Mouse (Mus musculus): ENCODE data around the gene Fscn2. TPM values are rescaled to one million over a fixed set of nuclear protein-coding genes. Genes with fewer than 3 reads are reported as not detected.
A peak's percentile ranks its signal among the peaks of the same experiment; 100 is the strongest.
"Not testable (repeated sequence)": the region's sequence is repeated elsewhere in the genome, so short reads cannot be mapped to it uniquely, and the experiment has no call there.

Fscn2 gene
- total RNA-seq, 2 experiments from 2014 or later, result 0.16 to 0.39 TPM

GRCm38 (mm10) chr11:120344310-120344920, 16.9 kb upstream of the Fscn2 start:
- peak; percentile 3 for DNase-seq
- intact Hi-C loops (cut with DNase I; ENCODE audit: low total_unique reads), result no loop called here

- DNase-seq, result peak; percentile 7
- intact Hi-C loops (cut with DNase I; ENCODE audit: low total_unique reads), result no loop called here
Measured at GRCm38 (mm10) chr11:120345067-120345681, 16.2 kb upstream of the Fscn2 start.

GRCm38 (mm10) chr11:120346383-120347034, 14.8 kb upstream of the Fscn2 start:
- intact Hi-C loops (cut with DNase I; ENCODE audit: low total_unique reads), result not testable (repeated sequence)
- peak; percentile 2 for DNase-seq

- peak; percentile 3 for DNase-seq
- intact Hi-C loops (cut with DNase I; ENCODE audit: low total_unique reads), result no loop called here
Measured at GRCm38 (mm10) chr11:120347301-120347700, 14.0 kb upstream of the Fscn2 start.

GRCm38 (mm10) chr11:120347791-120348683, 13.3 kb upstream of the Fscn2 start, which contains the start of gene Actg1:
Actg1 (minus strand) TSS chr11:120348542.
- intact Hi-C loops (cut with DNase I; ENCODE audit: low total_unique reads), result no loop called here
- peak; percentile 89 for DNase-seq

- intact Hi-C loops (cut with DNase I; ENCODE audit: low total_unique reads), result no loop called here
- peak; percentile 74 for DNase-seq
Measured at GRCm38 (mm10) chr11:120348684-120349370, 12.5 kb upstream of the Fscn2 start.

GRCm38 (mm10) chr11:120349371-120349985, 11.9 kb upstream of the Fscn2 start:
- DNase-seq, result peak; percentile 33
- intact Hi-C loops (cut with DNase I; ENCODE audit: low total_unique reads), result no loop called here

GRCm38 (mm10) chr11:120349986-120350702, 11.2 kb upstream of the Fscn2 start:
- peak; percentile 94 for DNase-seq
- intact Hi-C loops (cut with DNase I; ENCODE audit: low total_unique reads), result no loop called here

- intact Hi-C loops (cut with DNase I; ENCODE audit: low total_unique reads), result no loop called here
- DNase-seq, result peak; percentile 29
Measured at GRCm38 (mm10) chr11:120350711-120351110, 10.6 kb upstream of the Fscn2 start.

GRCm38 (mm10) chr11:120351250-120352092, 9.9 kb upstream of the Fscn2 start:
- peak; percentile 18 for DNase-seq
- intact Hi-C loops (cut with DNase I; ENCODE audit: low total_unique reads), result no loop called here

GRCm38 (mm10) chr11:120352093-120352350, 9.3 kb upstream of the Fscn2 start:
- intact Hi-C loops (cut with DNase I; ENCODE audit: low total_unique reads), result not testable (repeated sequence)

GRCm38 (mm10) chr11:120352571-120353290, 8.6 kb upstream of the Fscn2 start:
- intact Hi-C loops (cut with DNase I; ENCODE audit: low total_unique reads), result no loop called here
- peak; percentile 35 for DNase-seq

More at GRCm38 (mm10) chr11:120352093-120352350, 9.3 kb upstream of the Fscn2 start:
- not testable (repeated sequence) for DNase-seq

- peak; percentile 87 for DNase-seq
Measured at GRCm38 (mm10) chr11:120353500-120354303, 7.6 kb upstream of the Fscn2 start.

GRCm38 (mm10) chr11:120354304-120355276, 6.7 kb upstream of the Fscn2 start:
- peak; percentile 7 for DNase-seq
- intact Hi-C loops (cut with DNase I; ENCODE audit: low total_unique reads), result no loop called here

More at GRCm38 (mm10) chr11:120353500-120354303, 7.6 kb upstream of the Fscn2 start:
- intact Hi-C loops (cut with DNase I; ENCODE audit: low total_unique reads), result no loop called here
